Mouse (Mus musculus): ENCODE results near the gene Ddx11.

The Ddx11 gene

GRCm38 (mm10) chr17:66123066-66123815 is at the start of gene Ddx11:
TSS of gene Ddx11 (plus strand) at chr17:66123520.
- peak; percentile 96 for DNase-seq

GRCm38 (mm10) chr17:66073971-66074370 is 49.3 kb upstream of the Ddx11 start:
- DNase-seq, result no peak

DNA sequence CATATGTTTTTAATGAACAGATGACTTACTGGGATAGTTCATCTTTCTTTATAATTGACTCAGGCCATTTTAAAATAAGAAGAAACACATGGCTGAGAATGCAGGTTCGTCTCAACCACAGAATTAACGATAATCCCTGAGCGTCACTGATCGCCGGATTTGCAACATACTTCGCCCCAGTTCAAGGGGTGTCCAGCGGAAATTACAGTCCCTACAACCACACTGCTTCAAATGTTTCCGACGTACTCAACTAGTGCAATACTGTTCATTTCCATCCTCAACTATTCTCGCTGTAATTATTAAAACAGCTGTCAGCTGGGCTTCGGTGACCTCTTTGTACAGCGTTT is 47.5 kb upstream of the Ddx11 start:
- no peak for DNase-seq

- peak; percentile 57 for DNase-seq
Observed at GRCm38 (mm10) chr17:66076174-66076927, 47.0 kb upstream of the Ddx11 start.

- peak; percentile 98 for DNase-seq
Observed at GRCm38 (mm10) chr17:66076934-66077333, 46.4 kb upstream of the Ddx11 start, which contains the start of gene Ankrd12. TSS of gene Ankrd12 (minus strand) at chr17:66077089.

DNA sequence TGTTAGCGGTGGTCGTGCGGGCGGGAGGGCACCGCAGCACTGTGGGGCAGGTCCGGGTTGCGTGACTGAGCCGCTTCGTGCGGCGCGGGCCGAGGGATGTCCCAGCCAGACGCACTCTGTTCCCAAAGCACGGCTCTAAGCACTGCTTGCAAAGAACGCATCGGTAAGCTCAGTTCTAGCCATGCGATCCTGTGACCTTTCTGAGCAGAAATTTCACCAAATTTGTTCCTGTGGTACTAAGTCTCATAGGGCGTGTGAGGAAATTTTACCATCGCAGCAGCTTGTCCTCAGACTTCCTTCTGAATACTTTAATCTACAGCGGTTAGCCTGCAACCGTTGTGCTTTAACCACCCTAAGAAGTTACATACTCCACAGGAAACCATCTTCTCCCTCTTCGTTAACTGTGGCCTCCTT is 45.9 kb upstream of the Ddx11 start:
- DNase-seq, result no peak

GRCm38 (mm10) chr17:66084486-66084885 is 38.8 kb upstream of the Ddx11 start:
- DNase-seq, result no peak

DNA sequence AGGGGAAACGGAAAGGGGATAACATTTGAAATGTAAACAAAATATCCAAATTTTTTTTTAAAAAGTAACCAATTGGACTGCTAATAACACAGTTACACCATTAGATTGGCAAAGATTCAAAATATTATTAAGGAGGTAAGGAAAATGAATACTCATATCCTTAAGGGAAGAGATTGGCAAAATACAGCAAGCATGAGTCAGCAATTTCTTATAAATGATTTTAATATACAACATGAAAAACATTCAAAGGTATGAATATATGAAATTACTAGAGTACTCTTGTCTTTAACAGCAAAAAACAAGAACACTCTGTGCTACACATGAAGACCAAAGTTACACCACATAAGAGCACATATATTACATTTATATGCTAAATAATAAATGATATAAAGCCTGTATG is 38.3 kb upstream of the Ddx11 start:
- no peak for DNase-seq

DNA sequence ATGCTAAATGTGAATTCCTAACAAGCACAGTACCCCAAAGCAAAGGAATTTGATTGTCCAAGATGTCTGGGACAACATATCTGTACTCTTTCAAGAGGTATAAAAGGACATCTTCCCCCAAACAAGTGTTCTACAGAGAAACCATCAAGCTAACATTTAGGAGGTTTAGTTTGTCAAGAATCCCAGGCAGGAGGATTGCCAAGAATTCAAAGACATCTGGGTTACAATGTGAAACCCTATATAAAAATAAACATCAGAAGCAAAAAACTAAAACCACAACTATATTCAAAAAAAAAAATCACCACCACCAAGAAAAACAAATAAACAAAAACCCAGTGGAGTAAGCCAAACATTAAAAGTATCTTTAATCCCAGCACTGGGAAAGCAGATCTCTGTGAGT is 33.1 kb upstream of the Ddx11 start:
- DNase-seq, result no peak

DNA sequence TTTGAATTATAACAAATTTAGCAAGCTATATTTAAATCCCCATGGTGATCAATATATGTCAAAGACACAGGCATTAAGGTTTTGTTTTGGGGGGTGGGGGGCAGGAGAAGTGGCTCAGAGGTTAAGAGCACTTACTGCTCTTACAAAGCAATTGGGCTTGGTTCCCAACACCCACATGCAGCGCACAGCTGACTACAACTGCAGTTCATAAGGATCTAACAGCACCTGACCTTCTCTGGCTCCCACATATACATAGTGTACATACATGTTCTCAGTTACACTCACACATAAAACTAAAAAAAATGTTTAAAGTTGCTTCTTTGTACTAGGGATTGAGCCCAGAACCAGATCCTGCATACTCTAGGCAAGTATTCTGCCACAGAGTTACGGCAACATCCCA is 31.9 kb upstream of the Ddx11 start:
- DNase-seq, result no peak

DNA sequence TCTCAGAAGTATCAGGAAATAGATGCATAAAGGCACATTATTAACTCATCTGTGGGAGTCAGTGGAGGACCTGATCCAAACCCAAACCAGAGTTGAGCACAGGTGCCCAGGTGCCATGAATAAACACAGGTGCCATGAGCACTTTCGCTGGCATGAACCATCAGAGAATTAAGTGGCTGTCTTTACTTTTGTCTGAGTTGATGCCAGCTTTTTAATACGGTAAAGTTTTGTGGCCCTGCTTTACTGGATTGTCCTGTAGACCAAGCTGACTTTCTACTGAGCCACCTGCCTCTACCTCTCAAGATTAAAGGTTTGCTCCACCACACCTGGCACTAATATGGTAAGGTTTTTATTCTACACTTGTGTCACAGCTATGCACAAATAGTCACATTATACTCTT is 31.3 kb upstream of the Ddx11 start:
- DNase-seq, result no peak

DNA sequence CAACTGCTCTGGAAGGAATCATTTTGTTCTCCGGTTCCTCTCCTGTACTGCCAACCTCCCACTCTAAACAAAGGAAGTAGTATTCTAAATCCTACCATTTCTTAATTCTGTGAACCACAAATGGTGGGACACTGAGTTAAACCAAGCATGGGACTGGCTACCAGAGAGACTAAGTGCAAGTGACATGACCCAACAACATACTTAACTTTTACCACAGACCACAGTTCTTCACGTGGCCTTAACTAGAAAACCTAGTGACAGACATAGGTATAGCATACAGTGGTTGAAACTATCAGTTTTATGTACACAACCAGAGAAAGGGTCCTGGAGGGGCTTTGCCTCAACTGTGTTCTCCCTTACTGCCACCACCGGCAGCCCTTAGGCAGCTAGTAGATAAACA is 30.7 kb upstream of the Ddx11 start:
- no peak for DNase-seq

- no peak for DNase-seq
Observed at GRCm38 (mm10) chr17:66100566-66101379, 22.5 kb upstream of the Ddx11 start.

DNA sequence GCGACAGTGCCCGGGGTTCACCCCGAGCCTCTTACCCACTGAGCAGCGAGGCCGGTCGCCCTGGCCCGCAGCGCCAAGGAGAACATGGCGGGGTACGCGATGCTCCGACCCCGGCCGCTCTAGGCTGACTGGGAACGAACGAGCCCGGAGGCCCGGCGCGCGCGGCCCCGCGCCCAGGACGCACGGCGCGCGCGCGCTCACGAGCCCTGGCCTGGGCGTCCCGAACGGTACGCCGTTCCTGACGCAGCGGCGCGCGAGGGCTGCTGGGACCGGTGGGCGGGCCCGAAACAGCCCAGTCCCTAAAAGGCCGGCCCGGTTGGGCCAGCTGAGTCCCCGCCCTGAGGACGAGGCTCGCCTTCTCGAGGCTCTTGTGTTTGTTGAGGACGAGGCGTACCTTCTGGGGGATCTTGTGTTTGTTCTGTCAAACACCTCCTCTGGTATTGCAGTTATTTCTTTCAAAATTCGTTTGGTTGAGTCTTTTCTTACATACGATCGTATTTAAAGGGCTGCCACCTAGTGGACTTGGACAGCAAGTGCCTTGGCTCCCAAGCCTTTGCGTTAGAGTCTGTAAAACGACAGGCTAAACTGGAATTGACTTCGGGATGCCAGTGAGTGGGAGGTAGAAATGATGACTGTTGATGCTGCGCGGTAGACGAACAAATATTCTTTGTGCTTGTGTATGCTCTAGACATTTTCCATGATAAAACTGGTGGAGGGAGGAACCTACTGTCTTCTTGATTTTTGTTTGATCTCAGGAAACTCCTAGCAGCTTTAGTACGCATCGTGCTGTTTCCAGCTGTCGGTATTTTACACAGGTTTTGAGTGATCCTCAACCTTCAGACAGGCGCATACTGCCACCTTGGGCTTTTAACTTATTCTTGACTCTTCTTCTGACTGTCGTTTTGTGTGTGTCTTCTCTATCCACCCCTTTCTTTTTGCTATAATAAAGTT is 21.7 kb upstream of the Ddx11 start, which contains the start of gene Ndufv2:
TSS of gene Ndufv2 (minus strand) at position 180 of the 951 bp plus-strand sequence.
- peak; percentile 97 for DNase-seq

DNA sequence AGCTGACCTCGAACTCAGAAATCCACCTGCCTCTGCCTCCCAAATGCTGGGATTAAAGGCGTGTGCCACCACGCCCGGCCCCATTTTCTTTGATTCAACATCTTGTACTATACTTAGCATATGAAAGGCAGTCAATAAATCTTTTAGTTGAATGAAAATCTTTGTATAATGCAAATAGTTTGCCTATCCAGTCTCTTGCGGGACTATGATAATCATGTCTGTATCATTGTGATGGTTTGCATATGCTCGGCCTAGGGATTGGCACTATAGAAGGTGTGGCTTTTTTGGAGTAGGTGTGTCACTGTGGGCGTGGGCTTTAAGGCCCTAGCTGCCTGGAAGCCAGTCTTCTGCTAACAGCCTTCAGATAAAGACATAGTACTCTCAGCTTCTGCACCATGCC is 19.2 kb upstream of the Ddx11 start:
- no peak for DNase-seq

DNA sequence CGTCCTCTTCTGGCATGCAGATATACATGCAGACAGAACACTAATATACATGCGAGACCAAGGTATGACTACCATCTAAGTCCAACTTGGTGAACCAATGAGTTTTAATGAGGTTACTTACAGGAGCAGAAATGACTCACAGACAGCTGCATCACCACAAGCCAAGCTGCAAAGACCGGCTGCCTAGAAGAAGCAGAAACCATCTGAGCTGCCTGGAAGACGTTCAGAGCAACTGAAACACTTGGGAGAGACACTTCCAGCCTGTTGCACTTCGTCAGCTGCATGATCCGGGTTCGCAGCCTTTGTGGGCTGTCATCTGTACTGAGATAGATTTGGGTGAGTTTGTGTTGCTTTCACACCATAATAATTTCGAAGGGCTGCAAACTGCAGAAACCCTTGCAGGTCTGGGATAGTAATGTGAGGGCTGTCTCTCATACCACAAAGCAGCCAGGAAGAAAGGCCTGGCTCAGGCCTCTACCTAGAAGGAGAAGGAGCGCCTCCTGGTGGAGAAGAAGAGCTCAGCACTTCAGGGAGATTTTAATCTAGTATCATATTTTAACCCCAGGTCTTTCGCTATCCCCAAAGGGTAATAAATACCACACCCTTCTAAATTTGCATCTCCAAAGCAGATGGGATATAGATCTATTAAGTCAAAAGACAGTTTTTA is 16.6 kb upstream of the Ddx11 start:
- peak; percentile 82 for DNase-seq

- no peak for DNase-seq
Observed at GRCm38 (mm10) chr17:66107466-66107865, 15.9 kb upstream of the Ddx11 start.

GRCm38 (mm10) chr17:66108198-66108597 is 15.1 kb upstream of the Ddx11 start:
- no peak for DNase-seq

GRCm38 (mm10) chr17:66110746-66111145 is 12.6 kb upstream of the Ddx11 start:
- DNase-seq, result peak; percentile 66

DNA sequence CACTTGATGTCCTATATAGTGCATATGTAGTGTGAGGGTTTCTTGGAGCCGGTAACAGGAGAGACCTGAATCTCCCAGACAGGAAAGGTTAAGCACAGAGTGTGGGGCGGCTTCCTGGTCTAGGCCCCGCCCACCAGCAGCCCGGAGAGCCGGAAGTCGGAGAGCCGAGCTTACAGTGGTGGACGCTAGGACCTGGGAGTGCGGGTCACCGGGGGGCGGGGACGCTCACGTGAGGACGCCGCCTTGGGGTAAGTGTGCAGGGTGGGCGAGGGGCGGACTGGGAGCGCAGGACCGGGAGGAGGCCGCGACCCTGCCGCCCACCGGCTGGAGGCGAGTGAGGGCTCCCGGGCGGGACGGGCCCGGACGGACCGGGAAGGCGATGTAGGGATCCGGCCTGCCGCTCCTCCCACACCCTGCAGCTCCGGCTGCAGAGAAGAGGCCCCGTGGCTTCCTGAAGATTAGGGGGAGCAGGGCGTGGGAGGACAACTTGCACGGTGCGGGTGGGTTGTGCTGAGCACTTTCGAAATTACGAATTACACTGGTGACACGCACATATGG is 11.8 kb upstream of the Ddx11 start, which contains the start of gene Washc1:
TSS of gene Washc1 (plus strand) at position 144 of the 558 bp plus-strand sequence.
- peak; percentile 95 for DNase-seq

DNA sequence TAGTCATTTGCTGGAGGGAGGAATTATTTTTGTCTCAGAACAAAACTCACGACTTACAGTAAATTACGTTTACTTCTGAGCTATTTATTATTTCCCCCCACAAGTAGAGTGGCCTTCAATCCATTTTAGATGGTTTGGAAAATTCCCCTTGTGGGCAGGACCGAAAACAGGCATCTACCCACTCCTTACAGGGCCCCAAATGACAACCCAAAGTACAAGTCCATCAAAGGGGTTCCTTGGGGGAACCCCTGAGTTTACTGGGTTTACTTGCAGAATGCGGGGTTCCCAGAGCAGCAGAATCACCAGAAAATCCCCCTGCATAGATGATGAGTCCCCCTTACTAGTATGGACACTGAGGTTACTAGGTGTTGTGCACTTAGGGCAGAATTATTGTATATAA is 11.2 kb upstream of the Ddx11 start:
- no peak for DNase-seq
